Mouse (Mus musculus) CH12.LX (cell line): ENCODE measurements around the gene Epha2. TPM values are rescaled to one million over a fixed set of nuclear protein-coding genes. Genes with fewer than 3 reads are reported as not detected.

Experiments
- DNase-seq: peaks from one replicate; pipeline ENCODE4 v3.0.0-alpha.2; 2013; ENCODE audit errors: extremely low read depth
- H3K27ac ChIP-seq: 2 replicates; pipeline ENCODE4 v1.5.1; 2012; ENCODE audit warnings: low read depth, mild to moderate bottlenecking, control low read depth, moderate library complexity; ENCODE audit not compliant: insufficient read depth
- H3K27me3 ChIP-seq: replicated peaks from 2 replicates; pipeline ENCODE3; 2012; ENCODE audit warnings: inconsistent platforms
- H3K36me3 ChIP-seq, 2 experiments: replicated peaks in 1 of 2; 2 replicates each; pipeline versions ENCODE3 to v1.6.1; 2012; ENCODE audit warnings: inconsistent platforms in 1 of 2, low read length in 1 of 2, mild to moderate bottlenecking in 1 of 2, mixed read lengths in 1 of 2, moderate library complexity in 1 of 2; ENCODE audit not compliant: control insufficient read depth in 1 of 2, insufficient read depth in 1 of 2
- H3K4me1 ChIP-seq, 2 experiments: 2 replicates each; pipeline ENCODE4 v1.6.1; 2012; ENCODE audit warnings: inconsistent platforms in 1 of 2, moderate library complexity in 1 of 2; ENCODE audit not compliant: insufficient read depth in 2 of 2, control insufficient read depth in 1 of 2
- H3K4me2 ChIP-seq: 2 replicates; pipeline ENCODE4 v1.6.1; 2012; ENCODE audit warnings: low read depth, mild to moderate bottlenecking, control low read depth; ENCODE audit not compliant: poor library complexity, insufficient read depth, severe bottlenecking
- H3K4me3 ChIP-seq, 3 experiments: fragments of 150-350 bp in 1 of 3; sonication (generic) in 1 of 3; replicated peaks in 1 of 3; 2 replicates each; pipeline versions ENCODE3 to v1.5.1; 2011 to 2012; ENCODE audit warnings: low read depth in 2 of 3, low read length in 2 of 3, mild to moderate bottlenecking in 2 of 3, moderate library complexity in 2 of 3, control low read depth in 1 of 3, improper control_type of control experiment in 1 of 3, inconsistent platforms in 1 of 3, mixed read lengths in 1 of 3; ENCODE audit not compliant: poor library complexity in 1 of 3
- H3K79me2 ChIP-seq: replicated peaks from 2 replicates; pipeline ENCODE4 v1.6.1; 2012; ENCODE audit warnings: mild to moderate bottlenecking, moderate library complexity; ENCODE audit not compliant: control insufficient read depth, poor library complexity, insufficient read depth, severe bottlenecking; ENCODE audit errors: extremely low read depth
- H3K9ac ChIP-seq: 2 replicates; pipeline ENCODE4 v1.6.1; 2012; ENCODE audit warnings: low read depth, mild to moderate bottlenecking, control low read depth, moderate library complexity; ENCODE audit not compliant: insufficient read depth
- H3K9me3 ChIP-seq: replicated peaks from 2 replicates; pipeline ENCODE3; 2012; ENCODE audit warnings: low read length, inconsistent platforms, mixed read lengths
- BHLHE40 ChIP-seq: IDR thresholded peaks from 2 replicates; pipeline ENCODE4 v1.6.1; 2011; ENCODE audit warnings: mild to moderate bottlenecking, low read depth, low read length, improper control_type of control experiment
- CHD2 ChIP-seq: IDR thresholded peaks from 2 replicates; pipeline ENCODE4 v1.6.1; 2011; ENCODE audit warnings: low read length, improper control_type of control experiment
- E2F4 ChIP-seq: IDR thresholded peaks from 2 replicates; pipeline ENCODE4 v1.6.1; 2011; ENCODE audit warnings: low read depth, low read length, improper control_type of control experiment; ENCODE audit not compliant: insufficient replicate concordance
- ELF1 ChIP-seq: IDR thresholded peaks from 2 replicates; pipeline ENCODE4 v1.6.1; 2014; ENCODE audit warnings: low read depth, mild to moderate bottlenecking, inconsistent platforms, low read length, improper control_type of control experiment
- EP300 ChIP-seq: IDR thresholded peaks from 2 replicates; pipeline ENCODE4 v1.6.1; 2011; ENCODE audit warnings: low read length, improper control_type of control experiment
- ETS1 ChIP-seq: conservative IDR thresholded peaks from 2 replicates; pipeline ENCODE4 v1.6.1; 2012; ENCODE audit warnings: low read depth, mild to moderate bottlenecking, inconsistent platforms, low read length, improper control_type of control experiment, moderate library complexity
- GABPA ChIP-seq: IDR thresholded peaks from 2 replicates; pipeline ENCODE4 v1.6.1; 2012; ENCODE audit warnings: low read depth, low read length, improper control_type of control experiment, inconsistent platforms; ENCODE audit not compliant: insufficient replicate concordance
- HCFC1 ChIP-seq: IDR thresholded peaks from 2 replicates; pipeline ENCODE4 v1.6.1; 2012; ENCODE audit warnings: low read depth, mild to moderate bottlenecking, inconsistent platforms, low read length, improper control_type of control experiment
- JUN ChIP-seq: IDR thresholded peaks from 2 replicates; pipeline ENCODE4 v1.6.1; 2011; ENCODE audit warnings: low read depth, mild to moderate bottlenecking, low read length, improper control_type of control experiment, moderate library complexity; ENCODE audit not compliant: insufficient read depth
- KAT2A ChIP-seq: IDR thresholded peaks from 2 replicates; pipeline ENCODE4 v1.6.1; 2012; ENCODE audit warnings: low read length, improper control_type of control experiment, inconsistent platforms; ENCODE audit not compliant: insufficient replicate concordance
- MAFK ChIP-seq: IDR thresholded peaks from 2 replicates; pipeline ENCODE4 v1.6.1; 2011; ENCODE audit warnings: low read length, improper control_type of control experiment; ENCODE audit not compliant: insufficient replicate concordance
- MAX ChIP-seq: IDR thresholded peaks from 2 replicates; pipeline ENCODE4 v1.6.1; 2011; ENCODE audit warnings: low read length, improper control_type of control experiment
- MEF2A ChIP-seq: IDR thresholded peaks from 2 replicates; pipeline ENCODE4 v1.6.1; 2014; ENCODE audit warnings: low read depth, mild to moderate bottlenecking, inconsistent platforms, low read length, improper control_type of control experiment, borderline replicate concordance
- MYC ChIP-seq: IDR thresholded peaks from 2 replicates; pipeline ENCODE4 v1.6.1; 2011; ENCODE audit warnings: low read depth, mild to moderate bottlenecking, improper control_type of control experiment, low read length
- NRF1 ChIP-seq: IDR thresholded peaks from 2 replicates; pipeline ENCODE4 v1.6.1; 2014; ENCODE audit warnings: low read depth, mild to moderate bottlenecking, inconsistent platforms, low read length, improper control_type of control experiment, moderate library complexity
- POLR2A ChIP-seq: IDR thresholded peaks from 2 replicates; pipeline ENCODE4 v1.6.1; 2011; ENCODE audit warnings: low read depth, mild to moderate bottlenecking, improper control_type of control experiment, low read length
- RAD21 ChIP-seq: IDR thresholded peaks from 2 replicates; pipeline ENCODE4 v1.6.1; 2011; ENCODE audit warnings: low read depth, mild to moderate bottlenecking, low read length, improper control_type of control experiment, moderate library complexity
- RCOR1 ChIP-seq: conservative IDR thresholded peaks from 2 replicates; pipeline ENCODE4 v1.6.1; 2012; ENCODE audit warnings: low read depth, mild to moderate bottlenecking, inconsistent platforms, low read length, improper control_type of control experiment
- SIN3A ChIP-seq: IDR thresholded peaks from 2 replicates; pipeline ENCODE4 v1.6.1; 2012; ENCODE audit warnings: low read length, improper control_type of control experiment, inconsistent platforms
- SMC3 ChIP-seq: IDR thresholded peaks from 2 replicates; pipeline ENCODE4 v1.6.1; 2011; ENCODE audit warnings: low read depth, low read length, improper control_type of control experiment
- TCF12 ChIP-seq: IDR thresholded peaks from 2 replicates; pipeline ENCODE4 v1.6.1; 2014; ENCODE audit warnings: low read depth, mild to moderate bottlenecking, inconsistent platforms, low read length, improper control_type of control experiment
- UBTF ChIP-seq: IDR thresholded peaks from 2 replicates; pipeline ENCODE4 v1.6.1; 2012; ENCODE audit warnings: low read depth, mild to moderate bottlenecking, inconsistent platforms, low read length, improper control_type of control experiment, moderate library complexity
- USF1 ChIP-seq: IDR thresholded peaks from 2 replicates; pipeline ENCODE4 v1.6.1; 2014; ENCODE audit warnings: low read depth, mild to moderate bottlenecking, inconsistent platforms, low read length, improper control_type of control experiment
- USF2 ChIP-seq: conservative IDR thresholded peaks from 2 replicates; pipeline ENCODE4 v1.6.1; 2011; ENCODE audit warnings: low read depth, low read length, improper control_type of control experiment
- ZC3H11A ChIP-seq: IDR thresholded peaks from 2 replicates; pipeline ENCODE4 v1.6.1; 2012; ENCODE audit warnings: low read depth, mild to moderate bottlenecking, inconsistent platforms, low read length, improper control_type of control experiment
- ZMIZ1 ChIP-seq: IDR thresholded peaks from 2 replicates; pipeline ENCODE4 v1.6.1; 2012; ENCODE audit warnings: low read depth, mild to moderate bottlenecking, inconsistent platforms, low read length, improper control_type of control experiment
- dilution Hi-C: fragments of 300-500 bp; cut with MboI; formaldehyde crosslinking; loops from 2 replicates; pipeline ENCODE4 v1.14.3; 2020; ENCODE audit warnings: low sequenced_read_pairs; ENCODE audit not compliant: extremely low pct_unique_long_range_greater_than_20kb, extremely low pct_ligation_motif_present
- in situ Hi-C: fragments of 300-500 bp; cut with MboI; formaldehyde crosslinking; loops from 3 replicates; pipeline ENCODE4 v1.14.3; 2019; ENCODE audit warnings: low sequenced_read_pairs, low pct_ligation_motif_present, low pct_unique_long_range_greater_than_20kb, mixed read lengths
- polyA plus RNA-seq: library from polyadenylated mRNA; unstranded; fragments of >175 nt; gene quantifications from 2 replicates; pipeline ENCODE4 v1.2.1, GENCODE M21; 2012; ENCODE audit warnings: low read depth; ENCODE audit not compliant: insufficient read length
- total RNA-seq, 2 experiments: library from RNA; depleted of rRNA; stranded (reverse); fragments of 300-350 nt in 1 of 2; fragments of >200 nt in 1 of 2; gene quantifications; 2 replicates each; pipeline ENCODE4 v1.2.3; 2012 to 2014

Epha2 gene
- total and polyA plus RNA-seq, 3 experiments = 0.55 to 0.81 (median 0.67) TPM

DNA sequence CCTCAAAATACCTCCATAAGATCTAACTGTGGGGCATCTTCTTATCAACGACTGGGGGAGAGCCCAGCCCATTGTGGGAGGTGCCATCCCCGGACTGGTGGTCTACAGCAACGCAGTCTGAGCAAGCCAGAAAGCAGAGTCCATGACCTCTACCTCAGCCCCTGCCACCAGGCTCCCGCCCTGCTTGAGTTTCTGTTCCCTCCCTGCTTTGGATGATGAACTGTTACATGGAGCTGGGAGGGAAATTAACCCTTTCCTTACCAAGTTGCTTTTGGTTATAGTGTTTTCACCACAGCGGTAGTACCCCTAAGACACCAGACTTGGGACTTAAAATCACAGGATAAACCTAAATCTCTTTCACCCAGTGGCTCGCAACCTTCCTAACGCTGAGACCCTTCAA lies 50.9 kb downstream of the Epha2 start:
- TF ChIP-seq KAT2A (no peak), POLR2A (no peak), UBTF (no peak), RCOR1 (no peak), SIN3A (no peak), CHD2 (no peak), HCFC1 (no peak), USF1 (no peak), NRF1 (no peak), MAX (no peak), JUN (no peak), TCF12 (no peak), ETS1 (no peak), BHLHE40 (no peak), USF2 (no peak)
- TF ChIP-seq, all 38 proteins: peak for 0
- no peaks in the 10 kb centered on the region for H3K79me2 ChIP-seq
- peaks cover 68% of the 10 kb centered on the region for H3K27me3 ChIP-seq
- H3K4me2 ChIP-seq = no peak overlapping the region
- no peaks in the 10 kb centered on the region for H3K36me3 ChIP-seq
- H3K9ac ChIP-seq = no peak overlapping the region
- peaks cover 8 to 19% of the 10 kb centered on the region in 2 experiments; a peak in 3 of 4 replicates for H3K4me1 ChIP-seq
- dilution Hi-C loops (no loop called here), in situ Hi-C loops (no loop called here)
- H3K4me3 ChIP-seq = no peak overlapping the region
- no peaks in the 10 kb centered on the region for H3K9me3 ChIP-seq
- DNase-seq = no peak
- H3K27ac ChIP-seq = no peak overlapping the region

DNA sequence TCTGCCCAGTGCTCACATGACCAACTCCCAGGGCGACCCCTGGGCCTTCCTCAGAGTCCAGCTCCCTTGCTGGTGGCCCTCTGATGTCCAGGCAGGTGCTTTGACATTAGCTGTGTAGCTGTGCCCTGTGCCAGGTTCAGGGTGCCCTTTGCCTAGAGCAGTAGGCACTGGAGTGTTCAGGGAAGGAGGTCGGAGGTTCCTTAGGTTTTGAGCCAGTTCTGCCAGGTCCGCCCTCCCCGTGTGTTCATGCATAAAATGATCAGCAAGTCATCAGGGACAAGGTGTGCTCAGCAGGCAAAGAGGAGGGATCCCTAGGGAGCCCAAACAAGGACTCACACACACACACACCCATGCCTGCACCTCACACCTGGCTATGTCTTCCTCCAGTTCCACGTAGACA lies 51.9 kb downstream of the Epha2 start:
- Histone ChIP-seq H3K27me3 (peaks cover 68% of the 10 kb centered on the region), H3K4me3 (no peak overlapping the region)
- no peak for TF ChIP-seq KAT2A
- no peak for TF ChIP-seq SIN3A
- TF ChIP-seq ZMIZ1 = no peak
- TF ChIP-seq RAD21 = no peak
- TF ChIP-seq ETS1 = no peak
- no peak for TF ChIP-seq E2F4
- TF ChIP-seq SMC3 = no peak
- TF ChIP-seq MYC = no peak
- no peak for TF ChIP-seq ELF1
- no peak for TF ChIP-seq MAX
- TF ChIP-seq ZC3H11A = no peak
- TF ChIP-seq EP300 = no peak
- no peak for TF ChIP-seq MEF2A
- TF ChIP-seq GABPA = no peak
- no peak for TF ChIP-seq MAFK
- no peak for TF ChIP-seq JUN
- TF ChIP-seq USF2 = no peak
- no peak for TF ChIP-seq NRF1
- no peak for TF ChIP-seq CHD2

More for the DNA sequence above, 51.9 kb downstream of the Epha2 start:
- in situ Hi-C loops = no loop called here
- peaks cover 8 to 19% of the 10 kb centered on the region in 2 experiments; a peak in 3 of 4 replicates for H3K4me1 ChIP-seq
- H3K79me2 ChIP-seq = no peaks in the 10 kb centered on the region
- no peaks in the 10 kb centered on the region for H3K36me3 ChIP-seq
- dilution Hi-C loops = no loop called here
- no peak overlapping the region for H3K27ac ChIP-seq
- DNase-seq = no peak
- no peak overlapping the region for H3K4me2 ChIP-seq
- H3K9me3 ChIP-seq = peaks cover 8% of the 10 kb centered on the region
- no peak overlapping the region for H3K9ac ChIP-seq
